Mouse (Mus musculus): ENCODE measurements at regions not wholly inside any gene's neighbourhood (a gene's known extent, or its start where the extent isn't known, plus 50 kb on each side); places are given as distances from the start of the nearest gene placed in this dataset.
A peak's percentile ranks its signal among the peaks of the same experiment; 100 is the strongest.

GRCm38 (mm10) chr3:70460811-70461210 lies 453.4 kb downstream of the Otol1 start:
- 45% methylated on average over 2 of the region's 2 CpGs for WGBS
- no peak overlapping the region for H3K4me2 ChIP-seq (ENCODE audit: low read length)
- no peaks in the 10 kb centered on the region for H3K27me3 ChIP-seq (replicated peaks; ENCODE audit: control insufficient read depth, insufficient read depth, low read length)
- no peaks in the 10 kb centered on the region for H3K9me3 ChIP-seq (ENCODE audit: control insufficient read depth, low read length)
- H3K27ac ChIP-seq (ENCODE audit: low read depth), result no peak overlapping the region
- no peak for DNase-seq (ENCODE audit: low spot score)
- H3K9ac ChIP-seq (ENCODE audit: low read length), result no peak overlapping the region
- H3K36me3 ChIP-seq (ENCODE audit: control insufficient read depth, insufficient read depth, low read length), result no peaks in the 10 kb centered on the region
- no peaks in the 10 kb centered on the region for H3K4me1 ChIP-seq (replicated peaks; ENCODE audit: control insufficient read depth, insufficient read depth, low read length)
- ATAC-seq (replicated peaks; ENCODE audit: low FRiP score, low TSS enrichment, low read depth), result no peak
- H3K4me3 ChIP-seq (ENCODE audit: low read depth, low read length), result no peak overlapping the region

GRCm38 (mm10) chr3:70463221-70463620 lies 455.8 kb downstream of the Otol1 start:
- Histone ChIP-seq H3K9ac (ENCODE audit: low read length) (no peak overlapping the region), H3K4me1 (replicated peaks; ENCODE audit: control insufficient read depth, insufficient read depth, low read length) (no peaks in the 10 kb centered on the region), H3K27ac (ENCODE audit: low read depth) (no peak overlapping the region), H3K4me2 (ENCODE audit: low read length) (no peak overlapping the region), H3K36me3 (ENCODE audit: control insufficient read depth, insufficient read depth, low read length) (no peaks in the 10 kb centered on the region), H3K9me3 (ENCODE audit: control insufficient read depth, low read length) (no peaks in the 10 kb centered on the region), H3K27me3 (replicated peaks; ENCODE audit: control insufficient read depth, insufficient read depth, low read length) (no peaks in the 10 kb centered on the region), H3K4me3 (ENCODE audit: low read depth, low read length) (no peak overlapping the region)
- ATAC-seq (replicated peaks; ENCODE audit: low FRiP score, low TSS enrichment, low read depth), result no peak
- no peak for DNase-seq (ENCODE audit: low spot score)

- 22% methylated on average over 9 of the region's 9 CpGs for WGBS
- H3K9ac ChIP-seq (ENCODE audit: low read length), result no peak overlapping the region
Measured at GRCm38 (mm10) chr3:70482521-70482920, 475.1 kb downstream of the Otol1 start.

GRCm38 (mm10) chr3:70483066-70483743 lies 475.8 kb downstream of the Otol1 start:
- Histone ChIP-seq H3K4me2 (ENCODE audit: low read length) (no peak overlapping the region), H3K27me3 (replicated peaks; ENCODE audit: control insufficient read depth, insufficient read depth, low read length) (no peaks in the 10 kb centered on the region), H3K4me3 (ENCODE audit: low read depth, low read length) (no peak overlapping the region), H3K9me3 (ENCODE audit: control insufficient read depth, low read length) (no peaks in the 10 kb centered on the region), H3K27ac (ENCODE audit: low read depth) (no peak overlapping the region), H3K4me1 (replicated peaks; ENCODE audit: control insufficient read depth, insufficient read depth, low read length) (no peaks in the 10 kb centered on the region), H3K9ac (ENCODE audit: low read length) (no peak overlapping the region), H3K36me3 (ENCODE audit: control insufficient read depth, insufficient read depth, low read length) (no peaks in the 10 kb centered on the region)
- WGBS, result 60% methylated on average over 5 of the region's 5 CpGs
- DNase-seq (ENCODE audit: low spot score) (no peak), ATAC-seq (replicated peaks; ENCODE audit: low FRiP score, low TSS enrichment, low read depth) (no peak)

More at GRCm38 (mm10) chr3:70482521-70482920, 475.1 kb downstream of the Otol1 start:
- no peak overlapping the region for H3K4me2 ChIP-seq (ENCODE audit: low read length)
- no peak overlapping the region for H3K4me3 ChIP-seq (ENCODE audit: low read depth, low read length)
- ATAC-seq (replicated peaks; ENCODE audit: low FRiP score, low TSS enrichment, low read depth) (no peak), DNase-seq (ENCODE audit: low spot score) (peak; percentile 56)
- H3K36me3 ChIP-seq (ENCODE audit: control insufficient read depth, insufficient read depth, low read length), result no peaks in the 10 kb centered on the region
- no peak overlapping the region for H3K27ac ChIP-seq (ENCODE audit: low read depth)
- H3K4me1 ChIP-seq (replicated peaks; ENCODE audit: control insufficient read depth, insufficient read depth, low read length), result no peaks in the 10 kb centered on the region
- no peaks in the 10 kb centered on the region for H3K9me3 ChIP-seq (ENCODE audit: control insufficient read depth, low read length)
- H3K27me3 ChIP-seq (replicated peaks; ENCODE audit: control insufficient read depth, insufficient read depth, low read length), result no peaks in the 10 kb centered on the region

GRCm38 (mm10) chr3:70496431-70496830 lies 489.0 kb downstream of the Otol1 start:
- Histone ChIP-seq H3K4me2 (ENCODE audit: low read length) (no peak overlapping the region), H3K4me1 (replicated peaks; ENCODE audit: control insufficient read depth, insufficient read depth, low read length) (no peaks in the 10 kb centered on the region), H3K27ac (ENCODE audit: low read depth) (no peak overlapping the region), H3K36me3 (ENCODE audit: control insufficient read depth, insufficient read depth, low read length) (no peaks in the 10 kb centered on the region), H3K4me3 (ENCODE audit: low read depth, low read length) (no peak overlapping the region), H3K9ac (ENCODE audit: low read length) (no peak overlapping the region), H3K9me3 (ENCODE audit: control insufficient read depth, low read length) (no peaks in the 10 kb centered on the region), H3K27me3 (replicated peaks; ENCODE audit: control insufficient read depth, insufficient read depth, low read length) (no peaks in the 10 kb centered on the region)
- DNase-seq (ENCODE audit: low spot score), result no peak
- no peak for ATAC-seq (replicated peaks; ENCODE audit: low FRiP score, low TSS enrichment, low read depth)

- H3K4me3 ChIP-seq (ENCODE audit: low read depth, low read length), result no peak overlapping the region
- no peak for DNase-seq (ENCODE audit: low spot score)
- no peak overlapping the region for H3K9ac ChIP-seq (ENCODE audit: low read length)
- WGBS, result 71% methylated on average over 5 of the region's 5 CpGs
- no peaks in the 10 kb centered on the region for H3K27me3 ChIP-seq (replicated peaks; ENCODE audit: control insufficient read depth, insufficient read depth, low read length)
- no peak overlapping the region for H3K27ac ChIP-seq (ENCODE audit: low read depth)
- H3K9me3 ChIP-seq (ENCODE audit: control insufficient read depth, low read length), result no peaks in the 10 kb centered on the region
- no peak overlapping the region for H3K4me2 ChIP-seq (ENCODE audit: low read length)
- ATAC-seq (replicated peaks; ENCODE audit: low FRiP score, low TSS enrichment, low read depth), result no peak
- H3K36me3 ChIP-seq (ENCODE audit: control insufficient read depth, insufficient read depth, low read length), result no peaks in the 10 kb centered on the region
- no peaks in the 10 kb centered on the region for H3K4me1 ChIP-seq (replicated peaks; ENCODE audit: control insufficient read depth, insufficient read depth, low read length)
Measured at GRCm38 (mm10) chr3:70500245-70500858, 492.9 kb downstream of the Otol1 start.

- Histone ChIP-seq H3K4me2 (ENCODE audit: low read length) (no peak overlapping the region), H3K27ac (ENCODE audit: low read depth) (no peak overlapping the region), H3K36me3 (ENCODE audit: control insufficient read depth, insufficient read depth, low read length) (no peaks in the 10 kb centered on the region), H3K4me1 (replicated peaks; ENCODE audit: control insufficient read depth, insufficient read depth, low read length) (no peaks in the 10 kb centered on the region), H3K9ac (ENCODE audit: low read length) (no peak overlapping the region), H3K4me3 (ENCODE audit: low read depth, low read length) (no peak overlapping the region), H3K27me3 (replicated peaks; ENCODE audit: control insufficient read depth, insufficient read depth, low read length) (no peaks in the 10 kb centered on the region), H3K9me3 (ENCODE audit: control insufficient read depth, low read length) (no peaks in the 10 kb centered on the region)
- WGBS, result 68% methylated on average over 9 of the region's 9 CpGs
- no peak for DNase-seq (ENCODE audit: low spot score)
- no peak for ATAC-seq (replicated peaks; ENCODE audit: low FRiP score, low TSS enrichment, low read depth)
Measured at GRCm38 (mm10) chr3:70500991-70501961, 493.9 kb downstream of the Otol1 start.

GRCm38 (mm10) chr3:70533593-70534321 lies 526.3 kb downstream of the Otol1 start:
- H3K4me3 ChIP-seq (ENCODE audit: low read depth, low read length), result no peak overlapping the region
- DNase-seq (ENCODE audit: low spot score) (no peak), ATAC-seq (replicated peaks; ENCODE audit: low FRiP score, low TSS enrichment, low read depth) (no peak)
- H3K27ac ChIP-seq (ENCODE audit: low read depth), result no peak overlapping the region
- H3K9ac ChIP-seq (ENCODE audit: low read length), result no peak overlapping the region
- no peaks in the 10 kb centered on the region for H3K36me3 ChIP-seq (ENCODE audit: control insufficient read depth, insufficient read depth, low read length)
- no peaks in the 10 kb centered on the region for H3K9me3 ChIP-seq (ENCODE audit: control insufficient read depth, low read length)
- H3K4me2 ChIP-seq (ENCODE audit: low read length), result no peak overlapping the region
- H3K27me3 ChIP-seq (replicated peaks; ENCODE audit: control insufficient read depth, insufficient read depth, low read length), result no peaks in the 10 kb centered on the region
- WGBS, result 90% methylated on average over 2 of the region's 2 CpGs
- H3K4me1 ChIP-seq (replicated peaks; ENCODE audit: control insufficient read depth, insufficient read depth, low read length), result no peaks in the 10 kb centered on the region

All from intestine, embryonic 14.5 days (tissue).